Mouse (Mus musculus) ES-E14 (cell line): ENCODE data around the gene Fam131c. TPM values are rescaled to one million over a fixed set of nuclear protein-coding genes. Genes with fewer than 3 reads are reported as not detected.

Experiments
- DNase-seq: peaks from one replicate; pipeline ENCODE4 v3.0.0-alpha.2; 2013; ENCODE audit warnings: low read depth, low spot score
- H3K27ac ChIP-seq: 2 replicates; pipeline ENCODE4 v1.5.1; 2012; ENCODE audit warnings: low read depth, mild to moderate bottlenecking, low read length, moderate library complexity, mixed read lengths; ENCODE audit not compliant: poor library complexity, insufficient read depth, severe bottlenecking
- H3K36me3 ChIP-seq: 2 replicates; pipeline ENCODE4 v1.6.1; 2012; ENCODE audit warnings: mild to moderate bottlenecking, low read length, moderate library complexity, mixed read lengths; ENCODE audit not compliant: control insufficient read depth, poor library complexity, insufficient read depth, severe bottlenecking
- H3K4me1 ChIP-seq, 2 experiments: fragments of 150-350 bp in 1 of 2; sonication (generic) in 1 of 2; 2 replicates each; pipeline ENCODE4 v1.6.1; 2012; ENCODE audit warnings: low read length in 2 of 2, mild to moderate bottlenecking in 1 of 2, mixed read lengths in 1 of 2; ENCODE audit not compliant: control insufficient read depth in 2 of 2, insufficient read depth in 2 of 2, poor library complexity in 1 of 2
- H3K4me3 ChIP-seq, 2 experiments: fragments of 150-350 bp in 1 of 2; sonication (generic) in 1 of 2; 2 replicates each; pipeline ENCODE4 v1.5.1; 2012; ENCODE audit warnings: low read length in 2 of 2, low read depth in 1 of 2, mild to moderate bottlenecking in 1 of 2, mixed read lengths in 1 of 2; ENCODE audit not compliant: insufficient read depth in 1 of 2, poor library complexity in 1 of 2, severe bottlenecking in 1 of 2
- H3K9ac ChIP-seq: 2 replicates; pipeline ENCODE4 v1.6.1; 2012; ENCODE audit warnings: low read depth, mild to moderate bottlenecking, low read length, mixed read lengths; ENCODE audit not compliant: poor library complexity, insufficient read depth, severe bottlenecking
- H3K9me3 ChIP-seq: fragments of 150-350 bp; sonication (generic); 2 replicates; pipeline ENCODE4 v1.6.1; 2012; ENCODE audit warnings: low read depth, mild to moderate bottlenecking, low read length; ENCODE audit not compliant: control insufficient read depth, insufficient read depth
- CHD2 ChIP-seq: IDR thresholded peaks from 2 replicates; pipeline ENCODE4 v1.6.1; 2014; ENCODE audit warnings: mild to moderate bottlenecking, low read depth, low read length, inconsistent platforms
- HCFC1 ChIP-seq: IDR thresholded peaks from 2 replicates; pipeline ENCODE4 v1.6.1; 2012; ENCODE audit warnings: low read length, inconsistent platforms, borderline replicate concordance; ENCODE audit not compliant: insufficient read depth
- MAFK ChIP-seq: IDR thresholded peaks from 2 replicates; pipeline ENCODE4 v1.6.1; 2014; ENCODE audit warnings: mild to moderate bottlenecking, low read depth, low read length, inconsistent platforms; ENCODE audit not compliant: insufficient read depth
- ZC3H11A ChIP-seq: IDR thresholded peaks from 2 replicates; pipeline ENCODE4 v1.6.1; 2012; ENCODE audit warnings: low read depth, mild to moderate bottlenecking, inconsistent platforms, low read length, borderline replicate concordance
- ZNF384 ChIP-seq: IDR thresholded peaks from 2 replicates; pipeline ENCODE4 v1.6.1; 2012; ENCODE audit warnings: low read depth, low read length, inconsistent platforms
- in situ Hi-C, 2 experiments: fragments of 600-800 bp; cut with MboI; formaldehyde crosslinking; loops; one replicate each; pipeline ENCODE4 v1.15.1; 2025; ENCODE audit warnings: low sequenced_read_pairs in 2 of 2, inconsistent platforms in 1 of 2; ENCODE audit not compliant: unreplicated experiment in 2 of 2
- total RNA-seq: library from RNA; depleted of rRNA; stranded (reverse); fragments of 300-350 nt; gene quantifications from 2 replicates; pipeline ENCODE4 v1.2.3, GENCODE M21; 2012

Fam131c gene
- total RNA-seq, 1 experiment, result 2.3 TPM

- Histone ChIP-seq H3K27ac (no peak overlapping the region), H3K4me3 (no peak overlapping the region), H3K36me3 (no peaks in the 10 kb centered on the region), H3K9ac (no peak overlapping the region), H3K4me1 (peaks cover 0 to 4% of the 10 kb centered on the region in 2 experiments; a peak in 1 of 4 replicates), H3K9me3 (no peaks in the 10 kb centered on the region)
- DNase-seq, result no peak
- TF ChIP-seq ZNF384 (no peak), MAFK (no peak), ZC3H11A (no peak), CHD2 (no peak), HCFC1 (no peak)
- in situ Hi-C loops, result no loop called here
Measured at GRCm38 (mm10) chr4:141372426-141372825, 4.4 kb downstream of the Fam131c start.

GRCm38 (mm10) chr4:141379674-141380073, 11.7 kb downstream of the Fam131c start:
- Histone ChIP-seq H3K36me3 (no peaks in the 10 kb centered on the region), H3K4me3 (no peak overlapping the region), H3K9me3 (no peaks in the 10 kb centered on the region), H3K4me1 (peaks cover 1 to 10% of the 10 kb centered on the region in 2 experiments; a peak in 3 of 4 replicates), H3K27ac (no peak overlapping the region), H3K9ac (no peak overlapping the region)
- in situ Hi-C loops, result no loop called here
- no peak for DNase-seq
- TF ChIP-seq HCFC1, result no peak
- TF ChIP-seq ZC3H11A, result no peak
- no peak for TF ChIP-seq CHD2
- TF ChIP-seq ZNF384, result no peak
- TF ChIP-seq MAFK, result no peak

- no peak overlapping the region for H3K4me3 ChIP-seq
- H3K9me3 ChIP-seq, result no peaks in the 10 kb centered on the region
- no peaks in the 10 kb centered on the region for H3K36me3 ChIP-seq
- in situ Hi-C loops, result no loop called here
- H3K27ac ChIP-seq, result no peak overlapping the region
- no peak overlapping the region for H3K9ac ChIP-seq
- peaks cover 1 to 10% of the 10 kb centered on the region in 2 experiments; a peak in 3 of 4 replicates for H3K4me1 ChIP-seq
- no peak for DNase-seq
- TF ChIP-seq CHD2 (no peak), HCFC1 (no peak), ZC3H11A (no peak), MAFK (no peak), ZNF384 (no peak)
Measured at GRCm38 (mm10) chr4:141382406-141382805, 14.4 kb downstream of the Fam131c start.

GRCm38 (mm10) chr4:141385275-141385674, 17.3 kb downstream of the Fam131c start:
- Histone ChIP-seq H3K4me1 (peaks cover 1 to 16% of the 10 kb centered on the region in 2 experiments; a peak in 3 of 4 replicates), H3K27ac (no peak overlapping the region), H3K4me3 (no peak overlapping the region), H3K9me3 (no peaks in the 10 kb centered on the region), H3K36me3 (no peaks in the 10 kb centered on the region), H3K9ac (no peak overlapping the region)
- in situ Hi-C loops, result no loop called here
- peak; percentile 83 for DNase-seq
- no peak for TF ChIP-seq CHD2
- peak; percentile 41; the same call in 1 of the 2 replicates for TF ChIP-seq ZC3H11A
- TF ChIP-seq HCFC1, result no peak
- TF ChIP-seq ZNF384, result peak; percentile 54; the same call in 1 of the 2 replicates
- no peak for TF ChIP-seq MAFK

GRCm38 (mm10) chr4:141386150-141386549, 18.1 kb downstream of the Fam131c start:
- no peak overlapping the region for H3K9ac ChIP-seq
- H3K4me3 ChIP-seq, result no peak overlapping the region
- no peaks in the 10 kb centered on the region for H3K9me3 ChIP-seq
- H3K36me3 ChIP-seq, result no peaks in the 10 kb centered on the region
- no peak overlapping the region for H3K27ac ChIP-seq
- in situ Hi-C loops, result no loop called here
- peaks cover 1 to 16% of the 10 kb centered on the region in 2 experiments; a peak in 3 of 4 replicates for H3K4me1 ChIP-seq
- no peak for DNase-seq
- TF ChIP-seq MAFK (no peak), ZC3H11A (no peak), CHD2 (no peak), HCFC1 (no peak), ZNF384 (no peak)
